Mouse (Mus musculus) hindbrain, embryonic 12.5 days (tissue): ENCODE measurements at regions not wholly inside any gene's neighbourhood (a gene's known extent, or its start where the extent isn't known, plus 50 kb on each side); places are given as distances from the start of the nearest gene placed in this dataset.

Experiments used
- ATAC-seq: fragments of 200-750 bp; cut with Nextera tagmentation; 2 replicates; pipeline ENCODE4 v1.8.0; 2017; ENCODE audit warnings: moderate TSS enrichment; ENCODE audit not compliant: low FRiP score
- H3K27ac ChIP-seq: fragments of 300-500 bp; sonication (generic); 2 replicates; pipeline ENCODE4 v1.5.1; 2016; ENCODE audit warnings: mild to moderate bottlenecking
- H3K27me3 ChIP-seq: fragments of 300-500 bp; sonication (generic); 2 replicates; pipeline ENCODE4 v1.6.1; 2016; ENCODE audit warnings: mild to moderate bottlenecking
- H3K36me3 ChIP-seq: fragments of 300-500 bp; sonication (generic); 2 replicates; pipeline ENCODE4 v1.6.1; 2016; ENCODE audit warnings: mild to moderate bottlenecking
- H3K4me1 ChIP-seq: fragments of 300-500 bp; sonication (generic); 2 replicates; pipeline ENCODE4 v1.6.1; 2016
- H3K4me2 ChIP-seq: fragments of 300-500 bp; sonication (generic); replicated peaks from 2 replicates; pipeline ENCODE4 v1.6.1; 2016; ENCODE audit warnings: mild to moderate bottlenecking
- H3K4me3 ChIP-seq: fragments of 300-500 bp; sonication (generic); 2 replicates; pipeline ENCODE4 v1.5.1; 2016; ENCODE audit warnings: mild to moderate bottlenecking
- H3K9ac ChIP-seq: fragments of 300-500 bp; sonication (generic); 2 replicates; pipeline ENCODE4 v1.6.1; 2016; ENCODE audit warnings: mild to moderate bottlenecking, moderate library complexity
- H3K9me3 ChIP-seq: fragments of 300-500 bp; sonication (generic); replicated peaks from 2 replicates; pipeline ENCODE4 v1.6.1; 2016; ENCODE audit warnings: mild to moderate bottlenecking
- WGBS: fragments of 180-500 bp; shearing (Covaris S2); methylation state at CpG from one replicate; pipeline ENCODE4 v1.1.7; 2016; 5-methylcytosine and 5-hydroxymethylcytosine counted together

DNA sequence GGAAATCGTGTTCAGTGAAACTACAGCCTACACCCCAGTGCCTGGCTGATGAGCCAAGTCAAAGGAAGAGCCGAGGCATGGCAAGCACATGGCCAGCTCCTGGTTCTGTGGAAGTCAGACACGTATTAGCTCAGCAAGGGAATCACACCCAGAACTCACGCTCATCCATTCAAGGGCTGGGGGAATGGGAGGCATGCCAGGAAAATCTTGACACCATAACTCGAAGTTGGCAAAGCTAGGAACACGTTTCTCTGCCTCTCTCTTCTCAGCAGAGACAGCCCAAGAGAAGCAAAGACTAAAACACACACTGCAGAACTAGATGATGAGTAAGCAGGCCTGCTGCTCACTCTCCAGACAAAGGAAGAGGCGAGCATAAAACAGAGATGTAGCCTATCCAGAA, 53.5 kb upstream of the Ypel5 start:
- Histone ChIP-seq H3K4me2 (no peak overlapping the region), H3K9ac (no peak overlapping the region), H3K36me3 (no peaks in the 10 kb centered on the region), H3K4me3 (no peak overlapping the region), H3K4me1 (no peaks in the 10 kb centered on the region), H3K9me3 (no peaks in the 10 kb centered on the region), H3K27ac (no peak overlapping the region), H3K27me3 (no peaks in the 10 kb centered on the region)
- ATAC-seq, result no peak
- 68% methylated on average over 7 of the region's 7 CpGs for WGBS

DNA sequence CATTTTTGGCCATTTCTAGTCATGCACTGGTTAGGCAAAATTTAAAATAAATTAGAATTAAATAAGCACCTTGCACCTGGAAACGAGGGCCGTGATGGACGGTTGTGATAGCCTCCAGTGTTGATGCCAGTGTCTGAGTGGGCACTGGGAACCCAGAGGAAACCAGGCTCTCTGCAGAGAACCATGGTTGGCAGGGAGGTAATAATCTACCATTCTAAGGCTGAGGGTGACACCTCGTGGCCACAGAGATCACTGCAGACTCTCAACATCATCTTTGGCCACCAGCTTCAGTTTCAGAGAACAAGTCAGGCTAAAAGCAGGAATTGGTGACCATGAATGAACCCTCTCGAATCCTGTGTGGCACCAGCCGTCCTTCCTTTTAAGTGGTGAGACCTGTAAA, 54.5 kb upstream of the Ypel5 start:
- no peaks in the 10 kb centered on the region for H3K36me3 ChIP-seq
- 33% methylated on average over 6 of the region's 6 CpGs for WGBS
- no peak overlapping the region for H3K4me3 ChIP-seq
- no peaks in the 10 kb centered on the region for H3K27me3 ChIP-seq
- H3K27ac ChIP-seq, result no peak overlapping the region
- H3K4me1 ChIP-seq, result no peaks in the 10 kb centered on the region
- no peak overlapping the region for H3K4me2 ChIP-seq
- peak; percentile 68; the same call in 1 of the 2 replicates for ATAC-seq
- no peak overlapping the region for H3K9ac ChIP-seq
- no peaks in the 10 kb centered on the region for H3K9me3 ChIP-seq

DNA sequence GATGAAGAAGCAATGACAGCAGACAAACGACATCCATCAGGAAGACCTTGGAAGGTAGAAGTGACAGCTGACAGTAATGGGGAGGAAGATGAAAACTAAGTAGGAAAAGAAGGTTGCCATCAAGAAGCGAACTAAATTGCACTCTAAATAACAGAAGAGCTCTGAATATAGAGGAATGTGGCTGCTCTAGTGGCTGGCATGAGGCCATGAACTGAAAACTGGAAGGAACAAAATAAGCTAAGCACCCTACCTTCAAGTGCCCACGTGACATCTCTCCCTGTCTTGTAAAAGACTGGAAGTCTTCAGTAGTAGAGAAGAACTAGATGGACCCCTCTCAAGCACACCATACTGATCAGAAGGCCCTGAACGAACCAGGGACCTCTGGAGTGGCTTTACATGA, 68.0 kb upstream of the Ypel5 start:
- no peaks in the 10 kb centered on the region for H3K27me3 ChIP-seq
- H3K27ac ChIP-seq, result no peak overlapping the region
- 82% methylated on average over 4 of the region's 4 CpGs for WGBS
- H3K9ac ChIP-seq, result no peak overlapping the region
- ATAC-seq, result no peak
- no peaks in the 10 kb centered on the region for H3K9me3 ChIP-seq
- no peak overlapping the region for H3K4me2 ChIP-seq
- H3K4me3 ChIP-seq, result no peak overlapping the region
- H3K36me3 ChIP-seq, result no peaks in the 10 kb centered on the region
- no peaks in the 10 kb centered on the region for H3K4me1 ChIP-seq

DNA sequence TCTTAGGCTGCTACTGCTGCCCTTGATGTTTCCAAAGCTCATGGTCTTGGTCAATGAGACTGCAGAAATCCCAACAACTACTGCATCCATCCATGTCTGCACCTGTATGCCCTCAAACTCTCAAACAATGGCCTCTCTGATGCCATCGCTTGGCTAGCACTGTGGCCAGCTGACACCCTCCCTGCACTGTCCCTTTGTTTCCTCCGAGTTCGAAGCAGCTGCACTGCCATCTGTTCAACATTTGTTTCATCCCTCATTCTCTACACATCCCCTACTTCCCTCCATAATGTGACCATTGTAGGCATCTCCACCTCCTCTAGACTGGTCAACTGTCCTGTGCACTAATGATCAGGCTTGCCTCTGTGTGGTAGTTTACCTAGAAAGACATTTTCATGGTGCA, 75.3 kb upstream of the Ypel5 start:
- peak; percentile 48; the same call in 1 of the 2 replicates for ATAC-seq
- no peak overlapping the region for H3K4me2 ChIP-seq
- H3K9me3 ChIP-seq, result no peaks in the 10 kb centered on the region
- H3K9ac ChIP-seq, result no peak overlapping the region
- H3K4me3 ChIP-seq, result no peak overlapping the region
- H3K27me3 ChIP-seq, result no peaks in the 10 kb centered on the region
- no peaks in the 10 kb centered on the region for H3K4me1 ChIP-seq
- WGBS, result 54% methylated on average over 3 of the region's 3 CpGs
- no peak overlapping the region for H3K27ac ChIP-seq
- no peaks in the 10 kb centered on the region for H3K36me3 ChIP-seq

DNA sequence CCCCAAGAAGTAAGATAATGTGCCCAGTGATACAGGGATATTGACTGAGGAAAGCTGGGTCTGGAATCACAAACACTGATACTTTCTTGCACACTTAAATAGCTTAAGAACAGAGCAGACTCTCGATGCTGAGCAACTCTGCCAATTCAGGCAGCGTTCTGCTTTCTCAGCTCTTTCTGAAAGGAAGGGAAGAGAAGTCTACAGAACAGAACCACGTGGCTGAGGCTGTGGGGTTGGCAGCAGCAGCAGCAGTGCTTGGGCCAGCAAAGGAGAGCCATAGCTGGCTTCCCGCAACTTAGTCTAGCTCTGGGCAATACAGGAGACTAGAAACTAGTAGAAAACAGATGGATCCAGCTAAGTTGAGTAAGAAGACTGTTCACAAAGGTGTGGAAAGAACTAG, 89.8 kb upstream of the Ypel5 start:
- Histone ChIP-seq H3K4me3 (no peak overlapping the region), H3K27me3 (no peaks in the 10 kb centered on the region), H3K4me1 (no peaks in the 10 kb centered on the region), H3K9me3 (no peaks in the 10 kb centered on the region), H3K27ac (no peak overlapping the region), H3K9ac (no peak overlapping the region), H3K36me3 (no peaks in the 10 kb centered on the region), H3K4me2 (no peak overlapping the region)
- ATAC-seq, result no peak
- 67% methylated on average over 4 of the region's 4 CpGs for WGBS

DNA sequence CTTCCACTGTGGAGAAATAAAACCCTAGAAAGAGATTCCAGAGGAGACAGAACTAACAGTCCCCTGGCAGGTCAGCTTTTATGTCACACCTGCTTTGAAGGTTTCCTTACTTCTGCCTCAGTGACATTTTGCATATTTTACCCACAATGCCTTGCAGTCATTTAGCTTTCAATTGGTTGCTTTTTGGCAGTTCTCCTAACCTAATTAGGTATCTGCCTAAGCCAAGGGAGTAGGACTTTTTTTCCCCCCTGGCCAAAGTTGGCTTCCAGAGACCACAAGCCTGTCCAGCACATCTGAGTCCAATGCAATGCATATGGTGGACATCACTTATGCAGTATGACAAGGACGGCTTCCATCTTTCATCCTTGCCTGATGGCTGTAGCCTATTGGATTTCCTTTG, 103.2 kb upstream of the Ypel5 start:
- no peaks in the 10 kb centered on the region for H3K27me3 ChIP-seq
- no peaks in the 10 kb centered on the region for H3K9me3 ChIP-seq
- no peak overlapping the region for H3K9ac ChIP-seq
- no peak overlapping the region for H3K4me2 ChIP-seq
- H3K4me3 ChIP-seq, result no peak overlapping the region
- 93% methylated on average over 1 of the region's 1 CpGs for WGBS
- ATAC-seq, result no peak
- no peak overlapping the region for H3K27ac ChIP-seq
- H3K36me3 ChIP-seq, result no peaks in the 10 kb centered on the region
- no peaks in the 10 kb centered on the region for H3K4me1 ChIP-seq

DNA sequence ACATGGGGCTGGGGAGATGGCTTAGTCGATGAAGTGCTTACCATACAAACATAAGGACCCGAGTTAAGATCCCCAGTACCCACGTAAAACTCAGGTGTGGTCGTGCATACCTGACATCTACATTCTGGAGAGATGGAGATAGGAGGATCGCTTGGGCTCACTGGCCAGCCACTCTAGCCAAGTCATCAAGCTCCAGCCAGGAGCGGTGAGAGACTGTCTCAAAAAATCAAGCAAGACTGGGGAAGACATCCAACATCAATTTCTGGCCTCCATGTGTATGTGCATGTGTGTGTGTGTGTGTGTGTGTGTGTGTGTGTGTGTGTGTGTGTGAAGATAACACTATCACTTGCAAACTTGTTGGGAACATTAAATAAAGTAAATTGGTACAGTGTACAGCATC, 104.6 kb upstream of the Ypel5 start:
- H3K4me3 ChIP-seq, result no peak overlapping the region
- no peak overlapping the region for H3K27ac ChIP-seq
- H3K9ac ChIP-seq, result no peak overlapping the region
- no peak overlapping the region for H3K4me2 ChIP-seq
- no peaks in the 10 kb centered on the region for H3K4me1 ChIP-seq
- H3K9me3 ChIP-seq, result no peaks in the 10 kb centered on the region
- H3K27me3 ChIP-seq, result no peaks in the 10 kb centered on the region
- 82% methylated on average over 6 of the region's 6 CpGs for WGBS
- no peaks in the 10 kb centered on the region for H3K36me3 ChIP-seq
- no peak for ATAC-seq

DNA sequence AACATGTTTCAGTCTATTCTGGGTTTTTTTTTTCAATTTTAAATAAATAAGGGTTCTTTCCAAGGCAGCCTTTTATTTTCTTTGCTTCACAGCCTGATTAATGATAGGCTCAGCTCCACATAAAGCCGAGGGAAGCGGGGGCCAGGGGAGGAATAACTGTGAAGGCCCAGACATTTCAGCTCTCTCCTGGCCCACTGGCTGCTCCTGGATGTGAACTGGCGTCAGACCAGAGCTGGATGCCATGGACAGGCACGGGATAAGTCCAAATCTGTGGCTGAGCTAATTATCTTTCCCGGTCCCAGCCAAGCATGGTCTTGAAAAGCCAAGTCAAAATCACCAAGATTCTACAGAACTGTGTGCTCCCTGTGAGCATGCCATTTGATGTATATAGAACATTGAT, 105.1 kb upstream of the Ypel5 start:
- no peaks in the 10 kb centered on the region for H3K36me3 ChIP-seq
- H3K27me3 ChIP-seq, result no peaks in the 10 kb centered on the region
- no peak overlapping the region for H3K27ac ChIP-seq
- no peak overlapping the region for H3K4me3 ChIP-seq
- ATAC-seq, result no peak
- no peak overlapping the region for H3K4me2 ChIP-seq
- 82% methylated on average over 5 of the region's 5 CpGs for WGBS
- no peak overlapping the region for H3K9ac ChIP-seq
- H3K4me1 ChIP-seq, result no peaks in the 10 kb centered on the region
- H3K9me3 ChIP-seq, result no peaks in the 10 kb centered on the region

DNA sequence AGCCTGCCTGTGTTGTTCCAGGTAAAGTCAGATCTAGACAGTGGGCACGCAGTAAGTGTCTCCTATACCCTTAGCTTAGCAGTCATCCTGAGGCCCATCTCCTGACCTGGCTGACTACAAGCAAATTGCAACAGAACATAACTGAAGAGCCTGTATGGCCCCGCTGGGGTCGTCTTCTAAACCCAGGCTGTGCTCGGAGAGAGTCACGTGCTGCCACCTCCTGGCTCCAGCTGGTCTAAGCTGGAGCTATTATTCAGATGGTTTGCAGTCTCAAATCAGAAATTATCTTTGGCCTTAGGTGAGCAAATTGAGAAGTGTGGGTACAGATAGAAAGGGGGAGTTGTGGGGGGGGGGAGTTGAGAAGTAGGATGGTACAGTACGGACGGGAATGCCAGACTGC, 115.5 kb upstream of the Ypel5 start:
- ATAC-seq, result peak; percentile 29; the same call in 1 of the 2 replicates
- no peak overlapping the region for H3K27ac ChIP-seq
- 60% methylated on average over 7 of the region's 7 CpGs for WGBS
- H3K9me3 ChIP-seq, result no peaks in the 10 kb centered on the region
- no peaks in the 10 kb centered on the region for H3K27me3 ChIP-seq
- H3K4me3 ChIP-seq, result no peak overlapping the region
- no peak overlapping the region for H3K4me2 ChIP-seq
- H3K9ac ChIP-seq, result no peak overlapping the region
- no peaks in the 10 kb centered on the region for H3K4me1 ChIP-seq
- H3K36me3 ChIP-seq, result no peaks in the 10 kb centered on the region

DNA sequence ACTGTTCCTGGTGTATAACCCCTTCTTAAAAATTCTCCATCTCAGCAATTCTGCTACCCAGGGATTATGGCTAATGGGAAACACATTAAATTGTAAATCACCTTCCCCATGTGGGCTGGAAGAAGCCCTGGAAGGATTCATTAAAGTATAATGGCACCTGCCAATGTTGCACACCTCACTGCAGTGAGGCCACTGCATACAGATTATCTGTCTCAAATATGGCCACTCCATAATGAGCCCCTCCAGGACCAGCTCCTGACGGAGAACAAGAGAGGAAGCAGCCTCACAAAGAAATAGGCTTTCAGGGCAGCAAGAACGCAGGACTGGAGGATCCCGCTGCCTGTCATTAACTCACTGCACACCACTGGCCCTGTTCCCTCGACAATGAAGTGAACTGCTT, 115.2 kb upstream of the Alk start:
- H3K36me3 ChIP-seq, result no peaks in the 10 kb centered on the region

DNA sequence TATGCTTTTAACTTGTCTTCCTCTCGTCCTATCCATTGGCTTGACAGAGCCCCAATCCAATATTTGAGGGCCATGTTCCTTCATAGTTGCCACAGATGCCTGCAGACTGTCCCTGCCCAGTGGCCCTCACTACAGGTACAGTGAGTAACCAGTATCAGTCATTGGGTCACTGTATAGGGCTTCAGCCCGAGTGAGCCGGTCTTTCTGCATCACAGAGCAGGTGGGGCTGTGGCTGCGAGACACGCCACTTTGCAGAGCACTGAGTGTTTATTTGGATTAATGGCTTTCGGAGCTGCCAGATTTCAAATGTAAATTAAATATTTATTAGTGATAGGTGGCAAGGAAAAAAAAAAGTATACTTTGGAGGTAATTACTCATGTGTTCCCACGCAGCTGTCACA, 87.2 kb upstream of the Alk start:
- no peak overlapping the region for H3K4me2 ChIP-seq
- 90% methylated on average over 7 of the region's 7 CpGs for WGBS
- ATAC-seq, result no peak
- H3K4me3 ChIP-seq, result no peak overlapping the region
- H3K36me3 ChIP-seq, result no peaks in the 10 kb centered on the region
- no peak overlapping the region for H3K27ac ChIP-seq
- no peaks in the 10 kb centered on the region for H3K27me3 ChIP-seq
- H3K4me1 ChIP-seq, result no peaks in the 10 kb centered on the region
- H3K9me3 ChIP-seq, result no peaks in the 10 kb centered on the region
- no peak overlapping the region for H3K9ac ChIP-seq

More for the DNA sequence above, 115.2 kb upstream of the Alk start:
- ATAC-seq, result no peak; the same call in 1 of the 2 replicates
- 70% methylated on average over 4 of the region's 4 CpGs for WGBS
- Histone ChIP-seq H3K4me2 (no peak overlapping the region), H3K27me3 (no peaks in the 10 kb centered on the region), H3K9me3 (no peaks in the 10 kb centered on the region), H3K4me1 (no peaks in the 10 kb centered on the region), H3K9ac (no peak overlapping the region), H3K27ac (no peak overlapping the region), H3K4me3 (no peak overlapping the region)

DNA sequence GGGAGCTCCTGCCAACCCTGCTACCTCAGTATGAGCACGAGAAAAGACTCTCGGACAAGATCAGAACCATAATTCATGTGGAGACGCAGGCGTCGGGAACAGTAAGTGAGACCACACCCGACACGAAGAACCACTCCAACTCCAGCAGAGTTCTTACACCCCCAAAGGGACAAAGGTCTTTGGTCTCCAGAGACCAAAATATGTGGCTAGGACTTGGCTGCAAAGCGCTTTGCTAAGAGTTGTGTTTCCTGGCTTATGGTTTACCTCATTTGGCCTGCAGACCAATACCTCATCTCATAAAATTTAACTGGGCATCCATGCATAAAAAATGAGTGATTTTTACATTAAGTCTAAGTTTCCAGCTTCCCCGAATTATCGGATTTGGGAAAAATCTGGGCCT, 85.2 kb upstream of the Alk start:
- no peak overlapping the region for H3K4me3 ChIP-seq
- no peaks in the 10 kb centered on the region for H3K4me1 ChIP-seq
- no peak overlapping the region for H3K27ac ChIP-seq
- H3K9ac ChIP-seq, result no peak overlapping the region
- no peaks in the 10 kb centered on the region for H3K27me3 ChIP-seq
- no peaks in the 10 kb centered on the region for H3K36me3 ChIP-seq
- ATAC-seq, result no peak
- no peaks in the 10 kb centered on the region for H3K9me3 ChIP-seq
- H3K4me2 ChIP-seq, result no peak overlapping the region
- 87% methylated on average over 10 of the region's 10 CpGs for whole genome bisulfite sequencing

DNA sequence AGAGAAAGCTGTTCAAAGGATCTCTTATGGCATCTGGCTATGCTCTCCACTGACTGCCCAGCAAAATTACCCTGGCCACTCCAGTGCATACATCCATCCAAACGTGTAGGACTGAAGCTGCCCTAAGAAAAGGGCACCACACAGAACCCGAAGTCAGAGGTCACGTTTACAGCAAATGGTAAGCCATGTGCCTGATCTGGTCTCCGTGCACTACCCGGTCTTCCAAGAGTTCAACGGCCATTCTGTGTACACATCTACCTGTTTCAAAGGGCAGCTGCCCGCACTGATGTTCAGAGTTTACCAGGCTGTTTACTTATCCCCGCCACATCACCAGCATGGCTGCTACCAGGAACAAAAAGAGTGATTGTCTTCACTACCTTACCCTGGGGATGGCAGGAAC, 84.4 kb upstream of the Alk start:
- 83% methylated on average over 8 of the region's 8 CpGs for WGBS
- no peaks in the 10 kb centered on the region for H3K4me1 ChIP-seq
- H3K9me3 ChIP-seq, result no peaks in the 10 kb centered on the region
- no peaks in the 10 kb centered on the region for H3K36me3 ChIP-seq
- H3K27me3 ChIP-seq, result no peaks in the 10 kb centered on the region
- no peak overlapping the region for H3K4me3 ChIP-seq
- no peak overlapping the region for H3K4me2 ChIP-seq
- H3K27ac ChIP-seq, result no peak overlapping the region
- no peak overlapping the region for H3K9ac ChIP-seq
- ATAC-seq, result no peak

DNA sequence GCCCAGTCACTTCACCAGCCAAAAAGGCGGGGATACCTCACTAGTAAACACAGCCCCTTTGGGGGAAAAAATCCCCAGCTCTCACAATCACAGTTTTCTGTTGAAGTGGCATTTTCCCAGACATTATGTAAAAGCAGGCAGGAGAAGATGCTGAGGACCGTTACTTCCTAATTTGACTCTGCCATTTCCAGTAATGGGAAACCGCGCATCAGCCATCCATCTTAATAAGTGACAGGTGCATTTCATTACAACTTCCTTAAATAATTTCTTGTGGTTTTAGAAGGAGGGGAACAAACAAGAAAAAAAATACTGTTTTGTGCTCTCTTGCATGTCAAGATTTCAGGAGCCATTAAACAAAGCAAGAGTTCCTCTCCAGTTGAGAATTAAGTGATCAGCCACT, 70.2 kb upstream of the Alk start:
- ATAC-seq, result no peak
- Histone ChIP-seq H3K27ac (no peak overlapping the region), H3K36me3 (no peaks in the 10 kb centered on the region), H3K4me2 (no peak overlapping the region), H3K27me3 (no peaks in the 10 kb centered on the region), H3K4me1 (no peaks in the 10 kb centered on the region), H3K9ac (no peak overlapping the region), H3K4me3 (no peak overlapping the region), H3K9me3 (no peaks in the 10 kb centered on the region)
- WGBS, result 73% methylated on average over 4 of the region's 4 CpGs
